Mouse (Mus musculus) olfactory bulb, adult 2 months (tissue): Measurements from ENCODE around the gene Muc3.

Experiments
- CTCF ChIP-seq: fragments of 200-500 bp; IDR thresholded peaks from 2 replicates; pipeline ENCODE4 v1.5.1; 2012; ENCODE audit warnings: low read depth, mild to moderate bottlenecking, low read length, moderate library complexity; ENCODE audit not compliant: insufficient read depth
- POLR2A ChIP-seq: fragments of 200-500 bp; IDR thresholded peaks from 2 replicates; pipeline ENCODE4 v1.6.1; 2012; ENCODE audit warnings: mild to moderate bottlenecking, low read depth, low read length, moderate library complexity; ENCODE audit not compliant: insufficient read depth

GRCm38 (mm10) chr5:137166012-137166411, 16.9 kb upstream of the Muc3 start:
- no peak for TF ChIP-seq POLR2A
- TF ChIP-seq CTCF: no peak
